ENCODE assay signal across 30 mouse cellular contexts in the genomic region with DNA sequence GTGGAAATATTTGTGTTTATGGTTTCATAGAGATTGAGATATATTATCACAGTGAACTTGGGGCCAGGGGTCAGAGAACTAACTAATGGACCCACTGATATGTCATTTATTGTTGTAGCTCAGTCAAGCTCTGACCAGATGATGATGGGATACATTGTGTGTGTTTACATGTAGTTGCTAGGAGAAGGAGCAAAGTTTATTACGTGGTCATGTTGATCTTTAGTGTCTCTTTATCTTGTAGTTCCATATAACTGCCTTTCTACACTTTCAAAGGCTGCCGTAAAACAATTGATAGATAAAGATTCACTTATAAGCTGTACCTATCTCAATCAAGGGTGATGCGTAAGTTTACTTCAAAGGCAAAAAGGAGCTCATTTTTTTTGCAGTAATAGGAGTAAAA. TPM values are rescaled to one million over a fixed set of nuclear protein-coding genes. Genes with fewer than 3 reads are reported as not detected.
A peak's percentile ranks its signal among the peaks of the same experiment; 100 is the strongest.
DNase-seq lines count a peak whose midpoint lies in the region; ATAC-seq and TF ChIP-seq lines count a peak whose summit lies in the region.
"Had no signal": no experiment of that assay in that cellular context is flagged by ENCODE, and none has a peak within 500 bp of the region (broad histone marks: within the 10 kb centered on the region; RNA-seq: fewer than 3 reads in every experiment).

No protein-coding gene starts in this region.

- WGBS in liver, embryonic 11.5 days, result 46% methylated on average over 3 of the region's 3 CpGs
- WGBS in liver, embryonic 12.5 days (ENCODE audit: insufficient replicate concordance), result 28% methylated on average over 3 of the region's 3 CpGs
- 42% methylated on average over 3 of the region's 3 CpGs for WGBS in liver, postnatal 0 days (ENCODE audit: insufficient replicate concordance)
- WGBS in hindbrain, embryonic 16.5 days, result 83% methylated on average over 3 of the region's 3 CpGs
- 67% methylated on average over 3 of the region's 3 CpGs for WGBS in kidney, embryonic 14.5 days

- peak; percentile 84 for TF ChIP-seq EP300 in liver, postnatal 0 days (IDR thresholded peaks at IDR 0.05; ENCODE audit: low read depth)

- 0 out of 2 replicates have a peak, but pooled peaks have one; percentile 23 for ATAC-seq in liver, embryonic 11.5 days (replicated peaks; ENCODE audit: low FRiP score)
- peak; percentile 35; the same call in 1 of the 2 replicates for ATAC-seq in liver, embryonic 12.5 days
- ATAC-seq in liver, postnatal 0 days, result peak; percentile 35; the same call in 1 of the 2 replicates
- no peak for ATAC-seq in hindbrain, embryonic 16.5 days
- no peak for ATAC-seq in kidney, embryonic 14.5 days (ENCODE audit: low FRiP score, low TSS enrichment)
- ATAC-seq: forebrain, embryonic 14.5 days; Patski had no signal

- peaks cover 2% of the 10 kb centered on the region; the same call in 1 of the 2 replicates for H3K4me1 ChIP-seq in liver, embryonic 11.5 days (replicated peaks; ENCODE audit: control insufficient read depth, insufficient read depth, low read length)
- H3K4me1 ChIP-seq in liver, embryonic 12.5 days, result peaks cover 10% of the 10 kb centered on the region; the same call in 1 of the 2 replicates
- H3K4me1 ChIP-seq in liver, postnatal 0 days (ENCODE audit: insufficient read depth), result 0 out of 2 replicates have a peak, but pooled peaks cover 2% of the 10 kb centered on the region
- no peaks in the 10 kb centered on the region for H3K4me1 ChIP-seq in hindbrain, embryonic 16.5 days (ENCODE audit: control insufficient read depth, insufficient read depth, low read depth, low read length)
- 0 out of 2 replicates have a peak, but pooled peaks cover 3% of the 10 kb centered on the region for H3K4me1 ChIP-seq in kidney, embryonic 14.5 days (ENCODE audit: control insufficient read depth, insufficient read depth, low read length)
- H3K4me1 ChIP-seq: embryonic facial prominence, embryonic 12.5 days; hindbrain, embryonic 13.5 days; neural tube, embryonic 15.5 days had no signal

- TF ChIP-seq CTCF in liver, postnatal 0 days (IDR thresholded peaks at IDR 0.05; ENCODE audit: low read depth), result no peak

- no peak overlapping the region for H3K4me2 ChIP-seq in liver, embryonic 11.5 days
- no peak overlapping the region for H3K4me2 ChIP-seq in liver, embryonic 12.5 days
- H3K4me2 ChIP-seq in liver, postnatal 0 days (ENCODE audit: low read depth, low read length), result no peak overlapping the region
- no peak overlapping the region for H3K4me2 ChIP-seq in hindbrain, embryonic 16.5 days (ENCODE audit: low read length)
- no peak overlapping the region for H3K4me2 ChIP-seq in kidney, embryonic 14.5 days (replicated peaks; ENCODE audit: low read depth, low read length)
- H3K4me2 ChIP-seq: embryonic facial prominence, embryonic 12.5 days; heart, embryonic 11.5 days; hindbrain, embryonic 13.5 days; lung, embryonic 14.5 days; midbrain, embryonic 11.5 days; neural tube, embryonic 15.5 days had no signal

- H3K36me3 ChIP-seq in liver, embryonic 11.5 days (ENCODE audit: control insufficient read depth, insufficient read depth, low read length), result no peaks in the 10 kb centered on the region
- H3K36me3 ChIP-seq in liver, embryonic 12.5 days, result no peaks in the 10 kb centered on the region
- H3K36me3 ChIP-seq in liver, postnatal 0 days (replicated peaks; ENCODE audit: insufficient read depth, low read length), result no peaks in the 10 kb centered on the region
- H3K36me3 ChIP-seq in hindbrain, embryonic 16.5 days (ENCODE audit: control insufficient read depth, insufficient read depth, low read length), result no peaks in the 10 kb centered on the region
- H3K36me3 ChIP-seq in kidney, embryonic 14.5 days (ENCODE audit: control insufficient read depth, insufficient read depth, low read length), result no peaks in the 10 kb centered on the region
- H3K36me3 ChIP-seq: embryonic facial prominence, embryonic 12.5 days; hindbrain, embryonic 13.5 days; neural tube, embryonic 15.5 days had no signal

- intact Hi-C loops in left cerebral cortex, postnatal 4 days (cut with DNase I), result no loop called here

- H3K27me3 ChIP-seq in liver, embryonic 11.5 days (replicated peaks; ENCODE audit: control insufficient read depth, insufficient read depth, low read length), result no peaks in the 10 kb centered on the region
- no peaks in the 10 kb centered on the region for H3K27me3 ChIP-seq in liver, embryonic 12.5 days (replicated peaks)
- H3K27me3 ChIP-seq in liver, postnatal 0 days (ENCODE audit: insufficient read depth, low read length), result no peaks in the 10 kb centered on the region
- no peaks in the 10 kb centered on the region for H3K27me3 ChIP-seq in hindbrain, embryonic 16.5 days (replicated peaks; ENCODE audit: control insufficient read depth, insufficient read depth, low read length)
- H3K27me3 ChIP-seq in kidney, embryonic 14.5 days (ENCODE audit: control insufficient read depth, insufficient read depth, low read length), result no peaks in the 10 kb centered on the region
- H3K27me3 ChIP-seq: CH12.LX; embryonic facial prominence, embryonic 12.5 days; hindbrain, embryonic 13.5 days; neural tube, embryonic 15.5 days; Patski had no signal

- no peak overlapping the region for H3K9ac ChIP-seq in liver, embryonic 11.5 days (ENCODE audit: low read depth, low read length)
- H3K9ac ChIP-seq in liver, embryonic 12.5 days, result no peak overlapping the region
- H3K9ac ChIP-seq in liver, postnatal 0 days (replicated peaks), result no peak overlapping the region
- no peak overlapping the region for H3K9ac ChIP-seq in hindbrain, embryonic 16.5 days (ENCODE audit: low read depth, low read length)
- no peak overlapping the region for H3K9ac ChIP-seq in kidney, embryonic 14.5 days (ENCODE audit: low read depth, low read length)
- H3K9ac ChIP-seq: embryonic facial prominence, embryonic 12.5 days; hindbrain, embryonic 13.5 days; lung, embryonic 14.5 days; neural tube, embryonic 15.5 days had no signal

- no peak for DNase-seq in liver, embryonic 11.5 days (ENCODE audit: low spot score)
- no peak for DNase-seq in liver
- DNase-seq in liver, postnatal 0 days, result no peak
- no peak for DNase-seq in left cerebral cortex, postnatal 4 days
- no peak for DNase-seq in left cerebral cortex, adult 11 months (ENCODE audit: low spot score)
- DNase-seq: adrenal gland, postnatal 10 days; cerebellum, adult 11 months; cerebellum, adult 9-10 months; cerebellum, postnatal 36 days; embryo, embryonic 11 days; gastrocnemius, postnatal 36 days; heart, adult 18-20 months; heart, postnatal 36 days; kidney, adult 9 months; kidney, postnatal 14 days; lung, embryonic 14.5 days; lung, postnatal 14 days; thymus, postnatal 4 days had no signal

- no peak overlapping the region for H3K27ac ChIP-seq in liver, embryonic 11.5 days (ENCODE audit: low read depth, low read length)
- no peak overlapping the region for H3K27ac ChIP-seq in liver, embryonic 12.5 days
- H3K27ac ChIP-seq in liver, postnatal 0 days (ENCODE audit: low read depth), result no peak overlapping the region
- H3K27ac ChIP-seq in hindbrain, embryonic 16.5 days (ENCODE audit: low read depth, low read length), result no peak overlapping the region
- H3K27ac ChIP-seq in kidney, embryonic 14.5 days (ENCODE audit: low read depth, low read length), result no peak overlapping the region
- H3K27ac ChIP-seq: embryonic facial prominence, embryonic 12.5 days; hindbrain, embryonic 13.5 days; neural tube, embryonic 15.5 days had no signal

- no peaks in the 10 kb centered on the region for H3K9me3 ChIP-seq in liver, embryonic 11.5 days (ENCODE audit: control insufficient read depth, low read length)
- no peaks in the 10 kb centered on the region for H3K9me3 ChIP-seq in liver, embryonic 12.5 days (replicated peaks)
- no peaks in the 10 kb centered on the region for H3K9me3 ChIP-seq in liver, postnatal 0 days (ENCODE audit: low read length)
- no peaks in the 10 kb centered on the region for H3K9me3 ChIP-seq in hindbrain, embryonic 16.5 days (ENCODE audit: control insufficient read depth, low read length)
- no peaks in the 10 kb centered on the region for H3K9me3 ChIP-seq in kidney, embryonic 14.5 days (ENCODE audit: control insufficient read depth, low read length)
- H3K9me3 ChIP-seq: embryonic facial prominence, embryonic 12.5 days; hindbrain, embryonic 13.5 days; neural tube, embryonic 15.5 days had no signal

- no peak overlapping the region for H3K4me3 ChIP-seq in liver, embryonic 11.5 days (ENCODE audit: low read depth, low read length)
- no peak overlapping the region for H3K4me3 ChIP-seq in liver, embryonic 12.5 days
- H3K4me3 ChIP-seq in liver, postnatal 0 days (ENCODE audit: low read depth, low read length), result no peak overlapping the region
- no peak overlapping the region for H3K4me3 ChIP-seq in hindbrain, embryonic 16.5 days (ENCODE audit: low read length)
- no peak overlapping the region for H3K4me3 ChIP-seq in kidney, embryonic 14.5 days (ENCODE audit: low read length)
- H3K4me3 ChIP-seq: embryonic facial prominence, embryonic 12.5 days; hindbrain, embryonic 13.5 days; neural tube, embryonic 15.5 days had no signal

RNA-seq across cellular contexts. Expression of a gene that starts 38.7 kb away (rescaled TPM):
- 18.0 and 19.0 TPM in 2 replicates for polyA plus RNA-seq in liver, embryonic 11.5 days (2014; fragmentation: Nextera tagmentation; extraction: Ambion mirVana)
- 13.5 and 14.1 TPM in 2 replicates for polyA plus RNA-seq in liver, embryonic 12.5 days (2016; fragmentation: Nextera tagmentation; extraction: Ambion mirVana)
- polyA plus RNA-seq in liver, postnatal 0 days (2015; fragmentation: Nextera tagmentation; extraction: Ambion mirVana), result 8.2 and 8.3 TPM in 2 replicates
- 10 to 100 TPM; 19.0 to 21.3 TPM for total RNA-seq in left cerebral cortex, postnatal 4 days (2021)
- polyA plus RNA-seq in hindbrain, embryonic 16.5 days (2015; fragmentation: Nextera tagmentation; extraction: Ambion mirVana), result 39.3 and 42.8 TPM in 2 replicates
- polyA plus RNA-seq in kidney, embryonic 14.5 days (2014; fragmentation: Nextera tagmentation; extraction: Ambion mirVana), result 16.2 and 18.2 TPM in 2 replicates

RNA-seq across cellular contexts. Expression of a gene that starts 45.7 kb away (rescaled TPM):
- 1.0 and 1.9 TPM in 2 replicates for polyA plus RNA-seq in liver, embryonic 11.5 days (2014; fragmentation: Nextera tagmentation; extraction: Ambion mirVana)
- polyA plus RNA-seq in liver, embryonic 12.5 days (2016; fragmentation: Nextera tagmentation; extraction: Ambion mirVana), result 0.74 and 0.85 TPM in 2 replicates
- polyA plus RNA-seq in liver, postnatal 0 days (2015; fragmentation: Nextera tagmentation; extraction: Ambion mirVana), result 1.6 TPM in 2 replicates
- total RNA-seq in left cerebral cortex, postnatal 4 days (2021), result 1 to 10 TPM; 1.7 to 2.0 TPM
- polyA plus RNA-seq in hindbrain, embryonic 16.5 days (2015; fragmentation: Nextera tagmentation; extraction: Ambion mirVana), result 1.3 and 1.7 TPM in 2 replicates
- polyA plus RNA-seq in kidney, embryonic 14.5 days (2014; fragmentation: Nextera tagmentation; extraction: Ambion mirVana), result 2.8 and 5.8 TPM in 2 replicates
- total RNA-seq: CH12.LX had no signal
- polyA plus RNA-seq: C2C12, Patski had no signal

Comparison
In these comparisons a context has a peak if more than half of its experiments do, and no peak if none do; other contexts are left out.
1. ATAC-seq: peak in liver, embryonic 11.5 days (single experiment), liver, embryonic 12.5 days (single experiment) and liver, postnatal 0 days (single experiment); none in hindbrain, embryonic 16.5 days (single experiment) and kidney, embryonic 14.5 days (single experiment).